Mouse (Mus musculus) lung, embryonic 16.5 days (tissue): Measurements from ENCODE around the gene C1qtnf6. TPM values are rescaled to one million over a fixed set of nuclear protein-coding genes. Genes with fewer than 3 reads are reported as not detected.

Experiments used
- ATAC-seq: fragments of 200-750 bp; cut with Nextera tagmentation; 2 replicates; pipeline ENCODE4 v1.8.0; 2017; ENCODE audit warnings: low read depth, mild to moderate bottlenecking, moderate library complexity
- H3K27ac ChIP-seq: fragments of 300-500 bp; sonication (generic); 2 replicates; pipeline ENCODE4 v1.5.1; 2014; ENCODE audit warnings: mild to moderate bottlenecking, control low read depth, low read length
- H3K27me3 ChIP-seq: fragments of 300-500 bp; sonication (generic); 2 replicates; pipeline ENCODE4 v1.6.1; 2014; ENCODE audit warnings: low read depth, low read length, mixed read lengths; ENCODE audit not compliant: control insufficient read depth, insufficient read depth
- H3K36me3 ChIP-seq: fragments of 300-500 bp; sonication (generic); 2 replicates; pipeline ENCODE4 v1.6.1; 2014; ENCODE audit warnings: low read length; ENCODE audit not compliant: control insufficient read depth, insufficient read depth
- H3K4me1 ChIP-seq: fragments of 300-500 bp; sonication (generic); replicated peaks from 2 replicates; pipeline ENCODE4 v1.6.1; 2014; ENCODE audit warnings: low read length, mixed read lengths; ENCODE audit not compliant: control insufficient read depth, insufficient read depth
- H3K4me2 ChIP-seq: fragments of 300-500 bp; sonication (generic); 2 replicates; pipeline ENCODE4 v1.6.1; 2014; ENCODE audit warnings: low read depth, low read length, control low read depth
- H3K4me3 ChIP-seq: fragments of 300-500 bp; sonication (generic); 2 replicates; pipeline ENCODE4 v1.5.1; 2014; ENCODE audit warnings: mild to moderate bottlenecking, low read length, control low read depth
- H3K9ac ChIP-seq: fragments of 300-500 bp; sonication (generic); 2 replicates; pipeline ENCODE4 v1.6.1; 2014; ENCODE audit warnings: low read length, control low read depth
- H3K9me3 ChIP-seq: fragments of 300-500 bp; sonication (generic); 2 replicates; pipeline ENCODE4 v1.6.1; 2016; ENCODE audit warnings: low read length; ENCODE audit not compliant: control insufficient read depth
- WGBS: fragments of 180-500 bp; shearing (Covaris S2); extraction: QIAGEN DNeasy Blood & Tissue Kit; methylation state at CpG from one replicate; pipeline ENCODE4 v1.1.7; 2014; 5-methylcytosine and 5-hydroxymethylcytosine counted together
- polyA plus RNA-seq: library from polyadenylated mRNA; unstranded; fragments of >200 nt; fragmentation: Nextera tagmentation; extraction: Ambion mirVana; gene quantifications from 2 replicates; pipeline ENCODE4 v1.2.1, GENCODE M21; 2015

C1qtnf6 gene
- polyA plus RNA-seq, 1 experiment from 2014 or later, result 39.5 TPM

- H3K9me3 ChIP-seq, result no peaks in the 10 kb centered on the region
- no peak within 1 kb of the TSS for H3K27ac ChIP-seq
- H3K4me3 ChIP-seq, result no peak within 1 kb of the TSS
- 86% methylated on average over 11 of the region's 11 CpGs for whole genome bisulfite sequencing
- H3K9ac ChIP-seq, result no peak within 1 kb of the TSS
- no peak within 1 kb of the TSS for H3K4me2 ChIP-seq
- no peaks in the 10 kb centered on the region for H3K27me3 ChIP-seq
- ATAC-seq, result no peak
- H3K36me3 ChIP-seq, result no peaks in the 10 kb centered on the region
- no peaks in the 10 kb centered on the region for H3K4me1 ChIP-seq
Observed at GRCm38 (mm10) chr15:78494968-78495406, 36.2 kb downstream of the C1qtnf6 start, which contains the start of gene Il2rb. Gene Il2rb, minus strand, starts transcription at chr15:78495271.

DNA sequence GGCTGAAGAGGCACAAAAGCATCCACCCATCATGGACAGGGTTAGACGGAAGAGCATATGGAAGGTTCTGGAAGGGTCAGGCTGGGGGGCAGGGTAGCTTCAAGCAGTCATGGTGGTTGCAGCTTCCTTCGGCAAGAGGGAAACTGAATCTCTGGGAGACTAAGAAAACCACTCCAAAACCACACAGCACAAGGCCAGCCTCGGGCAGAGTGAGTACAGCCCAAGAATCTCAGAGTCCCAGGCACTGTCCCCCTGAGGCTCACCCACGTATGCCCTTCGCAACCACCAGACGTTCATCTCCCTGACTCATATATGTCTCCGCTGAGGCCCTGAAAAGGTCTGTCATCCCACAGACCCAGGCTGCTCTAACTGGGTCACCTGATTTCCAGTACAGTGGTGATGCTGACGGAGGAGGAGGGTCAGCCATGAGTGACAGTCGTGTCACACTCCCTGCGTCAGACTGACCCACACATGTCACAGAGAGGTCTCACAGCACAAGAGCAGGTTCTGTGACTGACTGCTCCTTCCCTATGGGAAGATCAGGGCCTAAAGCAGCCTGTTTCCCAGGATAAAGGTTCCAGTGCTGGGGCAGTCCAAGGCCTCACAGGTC is 37.7 kb downstream of the C1qtnf6 start:
- Histone ChIP-seq H3K4me2 (no peak overlapping the region), H3K9me3 (no peaks in the 10 kb centered on the region), H3K36me3 (no peaks in the 10 kb centered on the region), H3K9ac (no peak overlapping the region), H3K4me3 (no peak overlapping the region), H3K27ac (no peak overlapping the region), H3K4me1 (no peaks in the 10 kb centered on the region), H3K27me3 (no peaks in the 10 kb centered on the region)
- WGBS, result 63% methylated on average over 10 of the region's 10 CpGs
- no peak for ATAC-seq

GRCm38 (mm10) chr15:78491301-78491700 is 39.9 kb downstream of the C1qtnf6 start:
- Histone ChIP-seq H3K4me1 (no peaks in the 10 kb centered on the region), H3K27ac (no peak overlapping the region), H3K27me3 (no peaks in the 10 kb centered on the region), H3K4me2 (no peak overlapping the region), H3K9ac (no peak overlapping the region), H3K9me3 (no peaks in the 10 kb centered on the region), H3K36me3 (no peaks in the 10 kb centered on the region), H3K4me3 (no peak overlapping the region)
- 84% methylated on average over 3 of the region's 3 CpGs for WGBS
- no peak for ATAC-seq

DNA sequence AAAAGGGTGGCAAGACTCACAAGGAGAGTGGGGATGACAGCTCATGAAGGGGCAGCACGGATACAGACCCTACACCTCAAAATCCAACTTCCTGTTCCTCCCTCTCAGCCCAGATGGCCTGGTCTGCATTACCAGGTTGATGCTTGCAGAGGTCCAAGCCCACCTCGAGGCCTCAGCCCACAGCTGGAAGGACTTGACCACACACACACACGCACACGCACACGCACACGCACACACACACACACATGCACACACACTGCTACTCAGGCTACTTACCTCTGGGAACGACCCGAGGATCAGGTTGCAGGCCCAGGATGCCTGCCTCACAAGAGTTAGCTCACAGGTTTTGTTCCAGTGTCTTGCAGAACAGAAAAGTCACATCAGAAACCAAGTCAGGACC is 41.3 kb downstream of the C1qtnf6 start:
- ATAC-seq, result no peak
- no peak overlapping the region for H3K27ac ChIP-seq
- H3K9ac ChIP-seq, result no peak overlapping the region
- no peak overlapping the region for H3K4me3 ChIP-seq
- H3K4me2 ChIP-seq, result no peak overlapping the region
- H3K27me3 ChIP-seq, result no peaks in the 10 kb centered on the region
- no peaks in the 10 kb centered on the region for H3K9me3 ChIP-seq
- WGBS, result 55% methylated on average over 8 of the region's 8 CpGs
- H3K36me3 ChIP-seq, result no peaks in the 10 kb centered on the region
- no peaks in the 10 kb centered on the region for H3K4me1 ChIP-seq

DNA sequence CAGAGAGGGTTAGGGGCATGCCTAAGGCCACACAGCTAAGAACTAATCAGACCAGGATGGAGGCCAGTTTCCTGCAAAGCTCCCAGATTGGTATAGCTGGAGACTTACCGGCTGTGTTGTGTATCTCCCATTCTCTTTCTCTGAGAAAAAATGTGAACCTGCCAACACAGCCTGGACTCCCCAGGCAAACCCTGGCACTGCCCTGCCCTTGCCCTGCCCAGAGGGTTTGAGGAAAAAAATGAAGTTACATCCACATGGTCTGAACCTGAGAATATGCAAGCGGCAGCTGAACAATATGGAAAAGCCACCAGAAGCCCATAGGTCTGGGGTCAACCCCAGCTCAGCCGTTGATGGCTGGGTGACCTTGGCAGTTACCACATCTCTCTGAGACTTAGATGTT is 42.0 kb downstream of the C1qtnf6 start:
- no peak overlapping the region for H3K4me2 ChIP-seq
- no peak overlapping the region for H3K9ac ChIP-seq
- H3K4me1 ChIP-seq, result no peaks in the 10 kb centered on the region
- no peak overlapping the region for H3K27ac ChIP-seq
- no peaks in the 10 kb centered on the region for H3K36me3 ChIP-seq
- H3K9me3 ChIP-seq, result no peaks in the 10 kb centered on the region
- WGBS, result 70% methylated on average over 3 of the region's 3 CpGs
- H3K27me3 ChIP-seq, result no peaks in the 10 kb centered on the region
- ATAC-seq, result no peak
- no peak overlapping the region for H3K4me3 ChIP-seq

DNA sequence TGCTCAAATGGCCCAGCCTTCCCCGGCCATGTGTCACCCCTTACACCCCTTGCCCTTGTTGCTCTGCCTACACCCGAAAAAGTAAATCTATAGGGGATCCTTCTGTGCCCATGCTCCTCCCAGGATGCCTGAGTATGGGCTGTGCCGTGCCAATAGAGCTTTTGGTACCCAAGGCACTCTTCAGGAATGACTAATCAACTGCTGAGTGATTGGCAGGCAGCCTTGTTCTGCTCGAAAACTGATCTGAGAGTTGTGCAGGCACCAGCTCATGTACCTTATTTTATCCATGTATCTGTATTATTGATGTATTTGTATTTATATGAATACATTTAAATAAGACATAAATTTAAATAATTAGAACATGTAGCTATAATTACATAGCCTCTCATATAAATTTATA is 44.1 kb downstream of the C1qtnf6 start:
- H3K4me1 ChIP-seq, result no peaks in the 10 kb centered on the region
- no peaks in the 10 kb centered on the region for H3K36me3 ChIP-seq
- no peaks in the 10 kb centered on the region for H3K27me3 ChIP-seq
- no peak overlapping the region for H3K4me2 ChIP-seq
- no peak for ATAC-seq
- H3K4me3 ChIP-seq, result no peak overlapping the region
- no peak overlapping the region for H3K9ac ChIP-seq
- WGBS, result 59% methylated on average over 4 of the region's 4 CpGs
- no peak overlapping the region for H3K27ac ChIP-seq
- no peaks in the 10 kb centered on the region for H3K9me3 ChIP-seq

- ATAC-seq, result no peak
- no peak overlapping the region for H3K4me2 ChIP-seq
- H3K9ac ChIP-seq, result no peak overlapping the region
- H3K4me3 ChIP-seq, result no peak overlapping the region
- 94% methylated on average over 1 of the region's 1 CpGs for WGBS
- no peaks in the 10 kb centered on the region for H3K27me3 ChIP-seq
- no peaks in the 10 kb centered on the region for H3K4me1 ChIP-seq
- H3K36me3 ChIP-seq, result no peaks in the 10 kb centered on the region
- H3K27ac ChIP-seq, result no peak overlapping the region
- no peaks in the 10 kb centered on the region for H3K9me3 ChIP-seq
Observed at GRCm38 (mm10) chr15:78486564-78486963, 44.7 kb downstream of the C1qtnf6 start.

- Histone ChIP-seq H3K4me3 (no peak overlapping the region), H3K27ac (no peak overlapping the region), H3K27me3 (no peaks in the 10 kb centered on the region), H3K4me1 (no peaks in the 10 kb centered on the region), H3K4me2 (no peak overlapping the region), H3K9ac (no peak overlapping the region), H3K9me3 (no peaks in the 10 kb centered on the region), H3K36me3 (no peaks in the 10 kb centered on the region)
- 70% methylated on average over 4 of the region's 4 CpGs for WGBS
- ATAC-seq, result no peak
Observed at GRCm38 (mm10) chr15:78483311-78483710, 47.9 kb downstream of the C1qtnf6 start.

- Histone ChIP-seq H3K9ac (no peak overlapping the region), H3K4me1 (no peaks in the 10 kb centered on the region), H3K27me3 (no peaks in the 10 kb centered on the region), H3K4me3 (no peak overlapping the region), H3K4me2 (no peak overlapping the region), H3K27ac (no peak overlapping the region), H3K36me3 (no peaks in the 10 kb centered on the region), H3K9me3 (no peaks in the 10 kb centered on the region)
- WGBS, result 63% methylated on average over 3 of the region's 3 CpGs
- no peak for ATAC-seq
Observed at GRCm38 (mm10) chr15:78482518-78482917, 48.7 kb downstream of the C1qtnf6 start.
